Mouse (Mus musculus): ENCODE data around the gene Bmper. TPM values are rescaled to one million over a fixed set of nuclear protein-coding genes. Genes with fewer than 3 reads are reported as not detected.

The Bmper gene
- polyA plus RNA-seq, 1 experiment from 2014 or later: 27.0 TPM

DNA sequence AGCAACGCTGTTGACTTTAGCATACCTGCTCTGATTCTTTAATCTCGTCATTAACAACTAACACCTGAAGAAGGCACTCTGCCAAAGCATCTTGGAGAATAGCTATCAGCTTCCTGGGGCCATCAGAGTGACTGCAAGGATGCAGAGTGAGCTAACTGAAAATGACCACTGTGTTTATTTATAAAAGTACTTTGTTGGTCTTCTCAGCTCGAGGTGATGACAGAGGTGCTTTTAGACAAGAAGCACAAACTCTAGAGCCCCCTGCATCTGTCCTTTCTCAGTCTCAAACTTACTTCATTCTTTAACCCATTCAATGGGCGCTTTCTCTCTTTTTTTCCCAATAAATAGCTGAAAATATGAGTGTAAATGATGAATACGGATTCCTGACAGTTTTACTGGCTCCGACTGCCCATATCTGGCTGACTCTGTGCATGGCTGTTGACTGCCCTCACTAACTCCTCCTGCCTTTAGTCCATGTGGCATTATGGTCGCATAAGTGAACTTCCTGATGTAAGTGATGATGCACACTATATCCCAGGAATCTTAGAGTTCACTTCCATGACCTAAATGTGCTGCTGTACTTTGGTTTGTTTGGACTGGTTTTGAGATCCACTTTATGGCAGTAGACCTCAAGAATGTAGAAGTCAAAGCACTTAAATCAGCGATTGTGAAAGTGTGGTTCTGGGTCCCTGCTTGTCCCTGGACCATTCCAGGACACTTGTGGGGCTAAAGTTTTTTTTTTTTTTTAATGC, 122.4 kb downstream of the Bmper start:
- Histone ChIP-seq H3K36me3 (ENCODE audit: insufficient read depth, low read length) (no peaks in the 10 kb centered on the region), H3K9me3 (ENCODE audit: low read length) (no peaks in the 10 kb centered on the region), H3K4me2 (replicated peaks; ENCODE audit: low read depth, low read length) (no peak overlapping the region), H3K27me3 (replicated peaks; ENCODE audit: insufficient read depth, low read length) (no peaks in the 10 kb centered on the region), H3K4me3 (ENCODE audit: low read depth, low read length) (no peak overlapping the region), H3K9ac (replicated peaks; ENCODE audit: low read depth) (no peak overlapping the region), H3K4me1 (ENCODE audit: insufficient read depth, low read depth, low read length) (peaks cover 2% of the 10 kb centered on the region; the same call in 1 of the 2 replicates), H3K27ac (ENCODE audit: low read length) (no peak overlapping the region)
- DNase-seq (ENCODE audit: low spot score): peak; percentile 81
- TF ChIP-seq EP300 (IDR thresholded peaks at IDR 0.05) (no peak; the same call in 1 of the 2 replicates), CTCF (IDR thresholded peaks at IDR 0.05) (no peak)
- peak; percentile 80 for ATAC-seq
- 33% methylated on average over 8 of the region's 8 CpGs for WGBS

DNA sequence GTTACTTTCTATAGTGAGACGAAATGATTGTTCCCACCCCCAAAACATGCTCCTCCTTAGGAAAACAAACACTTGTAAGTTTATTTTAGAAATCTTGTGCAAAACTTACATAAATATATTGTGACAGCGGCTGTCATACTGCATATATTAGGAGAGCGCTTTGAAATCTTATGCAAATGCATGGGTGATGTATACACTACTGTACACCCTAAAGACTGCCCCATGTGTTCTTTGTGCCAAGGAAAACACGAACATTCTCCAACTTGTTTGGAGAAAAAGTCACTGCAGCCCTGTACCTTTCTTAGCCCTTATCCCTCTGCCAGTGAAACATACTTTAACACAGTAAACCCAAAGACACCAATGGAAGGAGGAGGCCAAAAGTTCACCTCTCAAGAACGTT, 126.7 kb downstream of the Bmper start:
- no peaks in the 10 kb centered on the region for H3K36me3 ChIP-seq (ENCODE audit: insufficient read depth, low read length)
- no peak overlapping the region for H3K27ac ChIP-seq (ENCODE audit: low read length)
- TF ChIP-seq EP300 (IDR thresholded peaks at IDR 0.05): no peak
- TF ChIP-seq CTCF (IDR thresholded peaks at IDR 0.05): no peak
- no peak overlapping the region for H3K4me3 ChIP-seq (ENCODE audit: low read depth, low read length)
- peak; percentile 27 for DNase-seq (ENCODE audit: low spot score)
- 42% methylated on average over 5 of the region's 5 CpGs for WGBS
- peaks cover 2% of the 10 kb centered on the region; the same call in 1 of the 2 replicates for H3K4me1 ChIP-seq (ENCODE audit: insufficient read depth, low read depth, low read length)
- H3K9ac ChIP-seq (replicated peaks; ENCODE audit: low read depth): no peak overlapping the region
- no peaks in the 10 kb centered on the region for H3K27me3 ChIP-seq (replicated peaks; ENCODE audit: insufficient read depth, low read length)
- H3K9me3 ChIP-seq (ENCODE audit: low read length): no peaks in the 10 kb centered on the region
- ATAC-seq: peak; percentile 22; the same call in 1 of the 2 replicates
- H3K4me2 ChIP-seq (replicated peaks; ENCODE audit: low read depth, low read length): no peak overlapping the region

DNA sequence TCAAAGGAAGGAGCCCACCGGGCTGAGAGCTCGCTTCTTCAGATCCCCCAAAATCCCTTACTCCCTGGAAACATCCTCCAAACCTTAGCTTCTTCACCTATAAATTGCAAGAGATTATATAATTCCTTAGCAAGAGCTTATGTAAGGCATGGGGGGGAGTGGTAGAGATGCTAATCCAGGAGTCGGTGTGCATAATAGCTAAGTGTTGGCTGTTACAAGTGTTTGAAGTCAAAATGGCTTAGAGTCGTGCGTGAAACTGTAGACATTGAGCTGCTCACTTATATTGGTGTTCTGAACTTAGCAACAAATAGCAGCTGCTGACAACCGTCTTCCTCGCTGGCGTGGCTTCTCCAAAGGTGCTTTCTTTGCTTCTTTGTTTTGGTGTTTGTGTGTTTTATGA, 128.5 kb downstream of the Bmper start:
- no peaks in the 10 kb centered on the region for H3K27me3 ChIP-seq (replicated peaks; ENCODE audit: insufficient read depth, low read length)
- no peak overlapping the region for H3K4me3 ChIP-seq (ENCODE audit: low read depth, low read length)
- H3K9me3 ChIP-seq (ENCODE audit: low read length): no peaks in the 10 kb centered on the region
- 95% methylated on average over 8 of the region's 8 CpGs for WGBS
- no peak overlapping the region for H3K27ac ChIP-seq (ENCODE audit: low read length)
- H3K36me3 ChIP-seq (ENCODE audit: insufficient read depth, low read length): no peaks in the 10 kb centered on the region
- no peaks in the 10 kb centered on the region for H3K4me1 ChIP-seq (ENCODE audit: insufficient read depth, low read depth, low read length)
- ATAC-seq: no peak
- TF ChIP-seq CTCF (IDR thresholded peaks at IDR 0.05) (no peak), EP300 (IDR thresholded peaks at IDR 0.05) (no peak)
- H3K4me2 ChIP-seq (replicated peaks; ENCODE audit: low read depth, low read length): no peak overlapping the region
- DNase-seq (ENCODE audit: low spot score): no peak
- H3K9ac ChIP-seq (replicated peaks; ENCODE audit: low read depth): no peak overlapping the region

DNA sequence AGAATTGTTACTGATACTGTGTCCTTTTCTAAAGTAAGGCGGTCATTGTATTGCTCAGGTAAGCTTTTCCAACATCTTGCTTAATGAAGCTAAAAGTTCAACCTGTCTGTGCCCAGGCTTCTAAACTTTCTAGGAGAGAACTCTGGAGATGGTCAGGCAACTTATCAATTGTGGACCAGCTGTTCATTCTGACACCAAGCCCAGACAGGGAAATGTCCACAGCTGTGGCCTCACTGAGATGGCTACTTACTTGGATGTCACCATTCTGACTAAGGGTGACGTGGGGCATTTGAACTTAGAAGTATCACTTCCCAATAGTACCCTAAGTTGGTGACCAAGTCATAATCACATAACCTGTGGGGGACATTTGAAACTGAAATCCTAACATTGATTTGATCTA, 129.5 kb downstream of the Bmper start:
- no peak overlapping the region for H3K4me2 ChIP-seq (replicated peaks; ENCODE audit: low read depth, low read length)
- no peaks in the 10 kb centered on the region for H3K4me1 ChIP-seq (ENCODE audit: insufficient read depth, low read depth, low read length)
- no peak for TF ChIP-seq EP300 (IDR thresholded peaks at IDR 0.05)
- no peak for TF ChIP-seq CTCF (IDR thresholded peaks at IDR 0.05)
- H3K9ac ChIP-seq (replicated peaks; ENCODE audit: low read depth): no peak overlapping the region
- H3K9me3 ChIP-seq (ENCODE audit: low read length): no peaks in the 10 kb centered on the region
- ATAC-seq: no peak
- H3K27me3 ChIP-seq (replicated peaks; ENCODE audit: insufficient read depth, low read length): no peaks in the 10 kb centered on the region
- H3K36me3 ChIP-seq (ENCODE audit: insufficient read depth, low read length): no peaks in the 10 kb centered on the region
- 96% methylated on average over 2 of the region's 2 CpGs for WGBS
- no peak for DNase-seq (ENCODE audit: low spot score)
- H3K27ac ChIP-seq (ENCODE audit: low read length): no peak overlapping the region
- no peak overlapping the region for H3K4me3 ChIP-seq (ENCODE audit: low read depth, low read length)

DNA sequence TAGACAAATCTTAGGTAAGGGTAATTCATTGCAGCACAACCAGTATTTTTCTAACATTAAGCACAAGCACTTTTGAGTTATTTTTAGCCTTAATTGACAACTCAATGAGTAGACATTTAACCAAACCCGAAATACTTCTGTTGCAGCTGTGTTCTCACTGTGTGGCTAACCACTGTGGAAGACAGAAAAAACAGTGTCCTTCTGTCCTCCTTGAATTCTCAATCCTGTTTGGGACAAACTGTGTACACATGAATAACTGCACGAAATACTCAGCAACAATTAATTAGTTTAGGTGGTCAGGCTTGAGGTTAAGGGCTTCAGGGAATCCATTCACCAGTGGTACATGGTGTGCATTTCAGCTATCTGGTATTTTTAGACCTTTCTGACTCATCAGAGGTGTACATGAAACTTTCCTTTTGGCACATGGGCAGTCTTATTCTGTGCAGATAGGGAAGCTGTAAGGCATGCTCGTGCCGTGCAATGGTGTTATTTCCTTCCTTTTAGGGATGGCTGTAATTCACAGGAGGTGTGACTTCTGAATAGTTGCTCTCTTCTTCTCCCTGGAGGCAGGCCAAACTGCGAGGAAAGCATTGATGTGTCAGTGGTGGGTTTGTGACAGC, 131.4 kb downstream of the Bmper start:
- 30% methylated on average over 5 of the region's 5 CpGs for WGBS
- peak; percentile 59 for ATAC-seq
- Histone ChIP-seq H3K4me1 (ENCODE audit: insufficient read depth, low read depth, low read length) (no peaks in the 10 kb centered on the region), H3K9me3 (ENCODE audit: low read length) (no peaks in the 10 kb centered on the region), H3K4me3 (ENCODE audit: low read depth, low read length) (no peak overlapping the region), H3K27me3 (replicated peaks; ENCODE audit: insufficient read depth, low read length) (no peaks in the 10 kb centered on the region), H3K9ac (replicated peaks; ENCODE audit: low read depth) (no peak overlapping the region), H3K36me3 (ENCODE audit: insufficient read depth, low read length) (no peaks in the 10 kb centered on the region), H3K4me2 (replicated peaks; ENCODE audit: low read depth, low read length) (no peak overlapping the region), H3K27ac (ENCODE audit: low read length) (no peak overlapping the region)
- peak; percentile 49 for DNase-seq (ENCODE audit: low spot score)
- TF ChIP-seq EP300 (IDR thresholded peaks at IDR 0.05) (no peak), CTCF (IDR thresholded peaks at IDR 0.05) (no peak)

DNA sequence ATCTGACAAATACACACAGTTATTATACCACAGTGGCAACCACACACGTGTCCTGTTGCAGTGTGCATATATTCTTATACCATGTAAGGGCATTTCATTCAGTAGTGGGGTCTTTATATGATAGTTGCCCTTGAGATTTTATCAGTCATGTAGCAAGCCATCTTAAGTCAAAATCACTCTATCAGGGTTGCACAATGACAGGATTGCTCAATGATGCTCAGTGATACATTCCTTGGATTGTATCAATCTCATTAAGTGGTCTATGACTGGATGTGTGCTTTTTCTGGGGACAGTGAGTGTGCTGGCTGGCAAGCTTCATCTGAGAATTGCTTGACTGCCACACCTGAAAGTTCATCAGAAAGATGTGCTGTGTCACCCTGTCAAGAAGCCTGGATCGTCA, 135.2 kb downstream of the Bmper start:
- WGBS: 75% methylated on average over 2 of the region's 2 CpGs

More for the DNA sequence above, 135.2 kb downstream of the Bmper start:
- H3K27ac ChIP-seq (ENCODE audit: low read length): no peak overlapping the region; the same call in 1 of the 2 replicates
- H3K9me3 ChIP-seq (ENCODE audit: low read length): no peaks in the 10 kb centered on the region
- no peaks in the 10 kb centered on the region for H3K27me3 ChIP-seq (replicated peaks; ENCODE audit: insufficient read depth, low read length)
- no peaks in the 10 kb centered on the region for H3K4me1 ChIP-seq (ENCODE audit: insufficient read depth, low read depth, low read length)
- H3K9ac ChIP-seq (replicated peaks; ENCODE audit: low read depth): no peak overlapping the region
- H3K36me3 ChIP-seq (ENCODE audit: insufficient read depth, low read length): no peaks in the 10 kb centered on the region
- no peak overlapping the region for H3K4me3 ChIP-seq (ENCODE audit: low read depth, low read length)
- DNase-seq (ENCODE audit: low spot score): peak; percentile 65
- no peak for TF ChIP-seq CTCF (IDR thresholded peaks at IDR 0.05)
- peak; percentile 70 for TF ChIP-seq EP300 (IDR thresholded peaks at IDR 0.05)
- H3K4me2 ChIP-seq (replicated peaks; ENCODE audit: low read depth, low read length): no peak overlapping the region
- peak; percentile 70 for ATAC-seq

Measured in lung, postnatal 0 days (tissue).